Mouse (Mus musculus): ENCODE results near the gene Ankrd50.

DNA sequence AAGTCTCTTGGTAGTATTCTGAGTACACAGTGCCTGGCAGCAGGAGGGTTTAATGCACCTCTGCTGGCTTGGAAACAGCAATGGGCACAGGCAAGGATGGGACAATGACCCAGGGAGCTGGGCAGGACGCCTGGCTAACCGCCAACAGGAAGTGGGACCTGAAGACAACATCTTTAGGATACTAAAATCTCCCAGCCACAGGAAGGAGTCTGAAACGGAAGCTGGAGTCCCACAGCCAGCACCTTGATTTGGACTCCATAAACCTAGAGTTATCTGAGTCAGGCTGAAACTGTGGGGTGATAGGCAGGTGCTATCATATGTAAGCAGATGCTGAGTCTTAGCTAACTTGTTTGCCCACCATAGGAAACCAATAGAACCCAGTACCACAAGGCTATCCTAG lies 7.1 kb upstream of the Ankrd50 start:
- TF ChIP-seq POLR2A (IDR thresholded peaks at IDR 0.05; ENCODE audit: extremely low read depth, insufficient read depth, low read length) (no peak), CTCF (IDR thresholded peaks at IDR 0.05; ENCODE audit: extremely low read depth, insufficient read depth, low read length) (no peak)
